Mouse (Mus musculus) CH12.LX (cell line): ENCODE measurements at regions not wholly inside any gene's neighbourhood (a gene's known extent, or its start where the extent isn't known, plus 50 kb on each side); places are given as distances from the start of the nearest gene placed in this dataset.

Experiments used
- DNase-seq: peaks from one replicate; pipeline ENCODE4 v3.0.0-alpha.2; 2013; ENCODE audit errors: extremely low read depth
- H3K27ac ChIP-seq: 2 replicates; pipeline ENCODE4 v1.5.1; 2012; ENCODE audit warnings: low read depth, mild to moderate bottlenecking, control low read depth, moderate library complexity; ENCODE audit not compliant: insufficient read depth
- H3K27me3 ChIP-seq: replicated peaks from 2 replicates; pipeline ENCODE3; 2012; ENCODE audit warnings: inconsistent platforms
- H3K36me3 ChIP-seq, 2 experiments: replicated peaks in 1 of 2; 2 replicates each; pipeline versions ENCODE3 to v1.6.1; 2012; ENCODE audit warnings: inconsistent platforms in 1 of 2, low read length in 1 of 2, mild to moderate bottlenecking in 1 of 2, mixed read lengths in 1 of 2, moderate library complexity in 1 of 2; ENCODE audit not compliant: control insufficient read depth in 1 of 2, insufficient read depth in 1 of 2
- H3K4me1 ChIP-seq, 2 experiments: 2 replicates each; pipeline ENCODE4 v1.6.1; 2012; ENCODE audit warnings: inconsistent platforms in 1 of 2, moderate library complexity in 1 of 2; ENCODE audit not compliant: insufficient read depth in 2 of 2, control insufficient read depth in 1 of 2
- H3K4me2 ChIP-seq: 2 replicates; pipeline ENCODE4 v1.6.1; 2012; ENCODE audit warnings: low read depth, mild to moderate bottlenecking, control low read depth; ENCODE audit not compliant: poor library complexity, insufficient read depth, severe bottlenecking
- H3K4me3 ChIP-seq, 3 experiments: fragments of 150-350 bp in 1 of 3; sonication (generic) in 1 of 3; replicated peaks in 1 of 3; 2 replicates each; pipeline versions ENCODE3 to v1.5.1; 2011 to 2012; ENCODE audit warnings: low read depth in 2 of 3, low read length in 2 of 3, mild to moderate bottlenecking in 2 of 3, moderate library complexity in 2 of 3, control low read depth in 1 of 3, improper control_type of control experiment in 1 of 3, inconsistent platforms in 1 of 3, mixed read lengths in 1 of 3; ENCODE audit not compliant: poor library complexity in 1 of 3
- H3K79me2 ChIP-seq: replicated peaks from 2 replicates; pipeline ENCODE4 v1.6.1; 2012; ENCODE audit warnings: mild to moderate bottlenecking, moderate library complexity; ENCODE audit not compliant: control insufficient read depth, poor library complexity, insufficient read depth, severe bottlenecking; ENCODE audit errors: extremely low read depth
- H3K9ac ChIP-seq: 2 replicates; pipeline ENCODE4 v1.6.1; 2012; ENCODE audit warnings: low read depth, mild to moderate bottlenecking, control low read depth, moderate library complexity; ENCODE audit not compliant: insufficient read depth
- H3K9me3 ChIP-seq: replicated peaks from 2 replicates; pipeline ENCODE3; 2012; ENCODE audit warnings: low read length, inconsistent platforms, mixed read lengths
- BHLHE40 ChIP-seq: IDR thresholded peaks from 2 replicates; pipeline ENCODE4 v1.6.1; 2011; ENCODE audit warnings: mild to moderate bottlenecking, low read depth, low read length, improper control_type of control experiment
- CHD1 ChIP-seq: IDR thresholded peaks from 2 replicates; pipeline ENCODE4 v1.6.1; 2012; ENCODE audit warnings: low read depth, low read length, improper control_type of control experiment, inconsistent platforms
- ELF1 ChIP-seq: IDR thresholded peaks from 2 replicates; pipeline ENCODE4 v1.6.1; 2014; ENCODE audit warnings: low read depth, mild to moderate bottlenecking, inconsistent platforms, low read length, improper control_type of control experiment
- EP300 ChIP-seq: IDR thresholded peaks from 2 replicates; pipeline ENCODE4 v1.6.1; 2011; ENCODE audit warnings: low read length, improper control_type of control experiment
- ETS1 ChIP-seq: conservative IDR thresholded peaks from 2 replicates; pipeline ENCODE4 v1.6.1; 2012; ENCODE audit warnings: low read depth, mild to moderate bottlenecking, inconsistent platforms, low read length, improper control_type of control experiment, moderate library complexity
- GABPA ChIP-seq: IDR thresholded peaks from 2 replicates; pipeline ENCODE4 v1.6.1; 2012; ENCODE audit warnings: low read depth, low read length, improper control_type of control experiment, inconsistent platforms; ENCODE audit not compliant: insufficient replicate concordance
- HCFC1 ChIP-seq: IDR thresholded peaks from 2 replicates; pipeline ENCODE4 v1.6.1; 2012; ENCODE audit warnings: low read depth, mild to moderate bottlenecking, inconsistent platforms, low read length, improper control_type of control experiment
- IRF4 ChIP-seq: IDR thresholded peaks from 2 replicates; pipeline ENCODE4 v1.6.1; 2014; ENCODE audit warnings: low read depth, mild to moderate bottlenecking, inconsistent platforms, low read length, improper control_type of control experiment
- JUN ChIP-seq: IDR thresholded peaks from 2 replicates; pipeline ENCODE4 v1.6.1; 2011; ENCODE audit warnings: low read depth, mild to moderate bottlenecking, low read length, improper control_type of control experiment, moderate library complexity; ENCODE audit not compliant: insufficient read depth
- JUND ChIP-seq: conservative IDR thresholded peaks from 2 replicates; pipeline ENCODE4 v1.6.1; 2011; ENCODE audit warnings: low read depth, low read length, improper control_type of control experiment
- MAFK ChIP-seq: IDR thresholded peaks from 2 replicates; pipeline ENCODE4 v1.6.1; 2011; ENCODE audit warnings: low read length, improper control_type of control experiment; ENCODE audit not compliant: insufficient replicate concordance
- MEF2A ChIP-seq: IDR thresholded peaks from 2 replicates; pipeline ENCODE4 v1.6.1; 2014; ENCODE audit warnings: low read depth, mild to moderate bottlenecking, inconsistent platforms, low read length, improper control_type of control experiment, borderline replicate concordance
- MYC ChIP-seq: IDR thresholded peaks from 2 replicates; pipeline ENCODE4 v1.6.1; 2011; ENCODE audit warnings: low read depth, mild to moderate bottlenecking, improper control_type of control experiment, low read length
- NRF1 ChIP-seq: IDR thresholded peaks from 2 replicates; pipeline ENCODE4 v1.6.1; 2014; ENCODE audit warnings: low read depth, mild to moderate bottlenecking, inconsistent platforms, low read length, improper control_type of control experiment, moderate library complexity
- POLR2A ChIP-seq: IDR thresholded peaks from 2 replicates; pipeline ENCODE4 v1.6.1; 2011; ENCODE audit warnings: low read depth, mild to moderate bottlenecking, improper control_type of control experiment, low read length
- POLR2AphosphoS2 ChIP-seq: IDR thresholded peaks from 2 replicates; pipeline ENCODE4 v1.6.1; 2011; ENCODE audit warnings: low read depth, low read length, improper control_type of control experiment
- RAD21 ChIP-seq: IDR thresholded peaks from 2 replicates; pipeline ENCODE4 v1.6.1; 2011; ENCODE audit warnings: low read depth, mild to moderate bottlenecking, low read length, improper control_type of control experiment, moderate library complexity
- SIN3A ChIP-seq: IDR thresholded peaks from 2 replicates; pipeline ENCODE4 v1.6.1; 2012; ENCODE audit warnings: low read length, improper control_type of control experiment, inconsistent platforms
- SMC3 ChIP-seq: IDR thresholded peaks from 2 replicates; pipeline ENCODE4 v1.6.1; 2011; ENCODE audit warnings: low read depth, low read length, improper control_type of control experiment
- TBP ChIP-seq: conservative IDR thresholded peaks from 2 replicates; pipeline ENCODE4 v1.6.1; 2011; ENCODE audit warnings: low read depth, low read length, improper control_type of control experiment
- UBTF ChIP-seq: IDR thresholded peaks from 2 replicates; pipeline ENCODE4 v1.6.1; 2012; ENCODE audit warnings: low read depth, mild to moderate bottlenecking, inconsistent platforms, low read length, improper control_type of control experiment, moderate library complexity
- USF1 ChIP-seq: IDR thresholded peaks from 2 replicates; pipeline ENCODE4 v1.6.1; 2014; ENCODE audit warnings: low read depth, mild to moderate bottlenecking, inconsistent platforms, low read length, improper control_type of control experiment
- USF2 ChIP-seq: conservative IDR thresholded peaks from 2 replicates; pipeline ENCODE4 v1.6.1; 2011; ENCODE audit warnings: low read depth, low read length, improper control_type of control experiment
- ZKSCAN1 ChIP-seq: IDR thresholded peaks from 2 replicates; pipeline ENCODE4 v1.6.1; 2012; ENCODE audit warnings: low read depth, inconsistent platforms, low read length, improper control_type of control experiment, borderline replicate concordance
- ZMIZ1 ChIP-seq: IDR thresholded peaks from 2 replicates; pipeline ENCODE4 v1.6.1; 2012; ENCODE audit warnings: low read depth, mild to moderate bottlenecking, inconsistent platforms, low read length, improper control_type of control experiment
- ZNF384 ChIP-seq: IDR thresholded peaks from 2 replicates; pipeline ENCODE4 v1.6.1; 2012; ENCODE audit warnings: low read depth, low read length, improper control_type of control experiment, inconsistent platforms
- dilution Hi-C: fragments of 300-500 bp; cut with MboI; formaldehyde crosslinking; loops from 2 replicates; pipeline ENCODE4 v1.14.3; 2020; ENCODE audit warnings: low sequenced_read_pairs; ENCODE audit not compliant: extremely low pct_unique_long_range_greater_than_20kb, extremely low pct_ligation_motif_present
- in situ Hi-C: fragments of 300-500 bp; cut with MboI; formaldehyde crosslinking; loops from 3 replicates; pipeline ENCODE4 v1.14.3; 2019; ENCODE audit warnings: low sequenced_read_pairs, low pct_ligation_motif_present, low pct_unique_long_range_greater_than_20kb, mixed read lengths

- no peak overlapping the region for H3K27ac ChIP-seq
- no peaks in the 10 kb centered on the region for H3K79me2 ChIP-seq
- H3K9ac ChIP-seq, result no peak overlapping the region
- H3K9me3 ChIP-seq, result no peaks in the 10 kb centered on the region
- no peak overlapping the region for H3K4me3 ChIP-seq
- dilution Hi-C loops (no loop called here), in situ Hi-C loops (loop anchor here (25.0 kb wide), 1 partner anchor 132 kb away; no protein-coding TSS in a partner anchor)
- peaks cover 11 to 24% of the 10 kb centered on the region in 2 experiments for H3K4me1 ChIP-seq
- H3K4me2 ChIP-seq, result no peak overlapping the region
- H3K27me3 ChIP-seq, result peaks cover 15% of the 10 kb centered on the region
- DNase-seq, result peak; percentile 85
- TF ChIP-seq ETS1, result peak; percentile 48; the same call in 1 of the 2 replicates
- no peak for TF ChIP-seq HCFC1
- no peak for TF ChIP-seq NRF1
- peak; percentile 61 for TF ChIP-seq BHLHE40
- 0 out of 2 replicates have a peak, but pooled peaks have one; percentile 30 for TF ChIP-seq MEF2A
- TF ChIP-seq POLR2AphosphoS2, result no peak
- TF ChIP-seq TBP, result no peak
- TF ChIP-seq ELF1, result peak; percentile 74
- TF ChIP-seq JUND, result peak; percentile 58
- peak; percentile 34; the same call in 1 of the 2 replicates for TF ChIP-seq JUN
- TF ChIP-seq SIN3A, result 0 out of 2 replicates have a peak, but pooled peaks have one; percentile 33
- 0 out of 2 replicates have a peak, but pooled peaks have one; percentile 32 for TF ChIP-seq MYC
- TF ChIP-seq MAFK, result peak; percentile 59; the same call in 1 of the 2 replicates
- peak; percentile 86 for TF ChIP-seq EP300
- TF ChIP-seq USF1, result no peak
- TF ChIP-seq IRF4, result peak; percentile 78
- no peaks in the 10 kb centered on the region for H3K36me3 ChIP-seq
Observed at GRCm38 (mm10) chr15:36719241-36719640, 288.3 kb downstream of the Zfp706 start.

GRCm38 (mm10) chr15:36717835-36718234 is 289.7 kb downstream of the Zfp706 start:
- no peak for DNase-seq
- peaks cover 12% of the 10 kb centered on the region for H3K27me3 ChIP-seq
- dilution Hi-C loops (no loop called here), in situ Hi-C loops (loop anchor here (25.0 kb wide), 1 partner anchor 131 kb away; no protein-coding TSS in a partner anchor)
- H3K27ac ChIP-seq, result no peak overlapping the region
- no peak overlapping the region for H3K4me3 ChIP-seq
- TF ChIP-seq CHD1 (no peak), MYC (no peak), JUN (no peak), ZKSCAN1 (no peak), GABPA (no peak), MAFK (no peak), SMC3 (no peak), UBTF (no peak), ZMIZ1 (no peak), POLR2A (no peak), POLR2AphosphoS2 (no peak), ZNF384 (no peak), USF2 (no peak), TBP (no peak), BHLHE40 (no peak), NRF1 (no peak), RAD21 (no peak), IRF4 (no peak)
- H3K9me3 ChIP-seq, result no peaks in the 10 kb centered on the region
- peaks cover 11 to 24% of the 10 kb centered on the region in 2 experiments for H3K4me1 ChIP-seq
- H3K9ac ChIP-seq, result no peak overlapping the region
- H3K79me2 ChIP-seq, result no peaks in the 10 kb centered on the region
- no peaks in the 10 kb centered on the region for H3K36me3 ChIP-seq
- H3K4me2 ChIP-seq, result no peak overlapping the region
